Mouse (Mus musculus) embryo, embryonic 11.5 days (tissue): ENCODE results near the gene Mtcp1.

Experiments
- DNase-seq: peaks from one replicate; pipeline ENCODE4 v3.0.0-alpha.2; 2012; ENCODE audit warnings: low read depth, low spot score

Gene Mtcp1

GRCm38 (mm10) chrX:75415936-75416785 lies at the start of gene Mtcp1, which contains the start of the genes Cmc4 and Brcc3:
Gene Mtcp1, minus strand, starts transcription at chrX:75416588.
Gene Cmc4, minus strand, starts transcription at chrX:75416584.
Gene Brcc3, plus strand, starts transcription at chrX:75416628.
- DNase-seq, result peak; percentile 78

- no peak for DNase-seq
Measured at GRCm38 (mm10) chrX:75454597-75454996, 38.2 kb upstream of the Mtcp1 start.

- DNase-seq, result no peak
Measured at GRCm38 (mm10) chrX:75409711-75410110, 6.7 kb downstream of the Mtcp1 start.

GRCm38 (mm10) chrX:75403350-75403749 lies 13.0 kb downstream of the Mtcp1 start:
- no peak for DNase-seq

- no peak for DNase-seq
Measured at GRCm38 (mm10) chrX:75402668-75403067, 13.7 kb downstream of the Mtcp1 start.

GRCm38 (mm10) chrX:75399471-75399870 lies 16.9 kb downstream of the Mtcp1 start:
- no peak for DNase-seq

GRCm38 (mm10) chrX:75382195-75382771 lies 34.1 kb downstream of the Mtcp1 start, which contains the start of the genes Fundc2 and F8:
Gene Fundc2, plus strand, starts transcription at chrX:75382399.
Gene F8, minus strand, starts transcription at chrX:75382615.
- DNase-seq, result peak; percentile 57

- DNase-seq, result no peak
Measured at GRCm38 (mm10) chrX:75381699-75382098, 34.7 kb downstream of the Mtcp1 start.

GRCm38 (mm10) chrX:75381176-75381575 lies 35.2 kb downstream of the Mtcp1 start:
- no peak for DNase-seq

GRCm38 (mm10) chrX:75376815-75377214 lies 39.6 kb downstream of the Mtcp1 start:
- DNase-seq, result no peak

- no peak for DNase-seq
Measured at GRCm38 (mm10) chrX:75372666-75373425, 43.5 kb downstream of the Mtcp1 start.

GRCm38 (mm10) chrX:75370197-75370596 lies 46.2 kb downstream of the Mtcp1 start:
- no peak for DNase-seq
